Mouse (Mus musculus) megakaryocyte-erythroid progenitor cell, adult 5 weeks (primary cell): ENCODE results near the gene Zranb3. TPM values are rescaled to one million over a fixed set of nuclear protein-coding genes. Genes with fewer than 3 reads are reported as not detected.

Source experiments
- polyA plus RNA-seq: library from polyadenylated mRNA; stranded (reverse); fragments of >175 nt; gene quantifications from 2 replicates; pipeline ENCODE4 v1.2.3, GENCODE M21; 2012

The Zranb3 gene
- polyA plus RNA-seq, result 1.1 and 1.5 TPM in 2 replicates

DNA sequence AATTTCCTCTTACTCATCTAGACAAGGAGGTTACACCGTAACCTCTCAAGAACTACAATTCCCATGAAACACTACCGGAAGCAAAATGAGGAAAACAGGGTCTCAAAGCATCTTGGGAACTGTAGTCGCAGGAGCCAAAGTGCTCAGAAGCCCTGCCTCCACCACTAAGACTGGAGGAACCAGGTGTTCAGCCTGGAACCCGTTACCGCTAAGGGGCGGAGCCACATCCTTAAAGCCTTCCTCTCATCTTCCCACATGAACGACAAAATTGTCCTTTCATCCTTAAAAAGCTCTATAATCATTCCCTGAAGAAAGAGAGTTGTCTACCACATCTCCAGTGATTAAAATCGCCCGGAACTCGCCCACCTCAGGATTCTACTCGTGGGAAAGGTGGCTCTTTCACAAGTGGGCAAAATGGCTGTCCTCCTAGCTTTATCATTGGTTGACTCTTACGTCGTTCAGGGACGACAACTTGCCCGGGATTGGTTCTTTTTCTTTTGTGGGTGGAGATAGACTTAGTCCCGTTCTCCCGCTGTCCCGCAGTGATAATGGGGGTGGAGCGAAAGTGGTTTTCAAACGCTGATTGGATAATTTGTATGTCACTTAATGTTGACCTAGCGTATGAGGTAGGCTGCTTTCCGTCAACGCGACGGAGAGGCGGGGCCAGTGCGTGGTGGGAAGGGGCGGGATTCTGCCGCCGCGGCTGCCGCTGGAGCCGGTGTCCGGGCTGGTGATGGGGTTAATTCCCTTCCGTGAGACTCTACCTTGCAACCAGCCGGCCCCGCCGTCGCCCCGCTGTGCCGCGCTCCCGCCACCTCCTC is at the start of gene Zranb3, which contains the start of gene R3hdm1:
Gene Zranb3 (minus strand): TSS at position 407 of the 821 bp plus-strand sequence.
Gene R3hdm1 (plus strand): TSS at position 661 of the 821 bp plus-strand sequence.

Other genes starting within 250 kb of the Zranb3 start
- gene Map3k19, start 248.0 kb downstream of the Zranb3 start, polyA plus RNA-seq, result 0.02 TPM in 2 replicates
- gene Rab3gap1, start 234.3 kb downstream of the Zranb3 start, polyA plus RNA-seq, result 16.2 and 19.9 TPM in 2 replicates
- gene R3hdm1, start 254 bp upstream of the Zranb3 start, polyA plus RNA-seq, result 87.1 and 94.3 TPM in 2 replicates
- 25.3 and 31.3 TPM in 2 replicates for gene Ubxn4, start 140.9 kb upstream of the Zranb3 start, polyA plus RNA-seq
- 0.04 and 0.06 TPM in 2 replicates for gene Lct, start 225.3 kb upstream of the Zranb3 start, polyA plus RNA-seq